Comparison of ENCODE assay signal across 8 mouse cellular contexts in the genomic region with DNA sequence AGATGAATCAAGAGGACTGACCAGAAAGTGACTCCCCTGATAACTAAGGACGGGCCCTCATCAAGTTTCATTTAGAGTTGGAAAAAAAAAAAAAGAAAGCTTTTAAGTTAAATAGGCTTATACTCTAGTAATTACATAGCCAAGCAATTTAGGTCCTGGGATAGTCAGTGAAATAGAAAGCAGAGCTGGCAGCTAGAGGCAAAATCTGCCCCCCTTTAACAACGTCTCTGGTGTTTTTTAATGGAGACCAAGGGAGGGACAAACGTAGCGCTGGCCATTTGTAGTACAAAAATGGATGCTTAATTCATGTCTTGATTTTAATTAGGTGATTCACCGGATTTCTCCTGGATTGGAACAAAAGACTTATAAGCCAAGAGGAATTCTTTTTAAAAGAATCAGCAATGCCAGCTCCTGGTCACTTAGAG. TPM values are rescaled to one million over a fixed set of nuclear protein-coding genes. Genes with fewer than 3 reads are reported as not detected.
DNase-seq lines count a peak whose midpoint lies in the region; ATAC-seq and TF ChIP-seq lines count a peak whose summit lies in the region.

No protein-coding gene starts in this region.

- H3K9me3 ChIP-seq in erythroblast, embryonic 14.5 days (ENCODE audit: control insufficient read depth, low read length) = no peaks in the 10 kb centered on the region
- no peaks in the 10 kb centered on the region for H3K9me3 ChIP-seq in forebrain, embryonic 11.5 days (ENCODE audit: control insufficient read depth, low read length)
- H3K9me3 ChIP-seq in limb, embryonic 14.5 days (ENCODE audit: control insufficient read depth, low read length) = no peaks in the 10 kb centered on the region
- H3K9me3 ChIP-seq in stomach, embryonic 16.5 days (replicated peaks; ENCODE audit: control insufficient read depth, low read length) = no peaks in the 10 kb centered on the region

- ATAC-seq in erythroblast, adult 5-6 weeks (replicated peaks; ENCODE audit: low FRiP score, poor library complexity, severe bottlenecking) = no peak
- no peak for ATAC-seq in forebrain, embryonic 11.5 days (replicated peaks; ENCODE audit: low FRiP score)
- no peak for ATAC-seq in limb, embryonic 14.5 days (ENCODE audit: low FRiP score, low read depth)
- ATAC-seq in stomach, embryonic 16.5 days (ENCODE audit: insufficient read depth, low FRiP score) = no peak

- peak overlapping the region; percentile 92 for H3K4me2 ChIP-seq in forebrain, embryonic 11.5 days (ENCODE audit: low read depth, low read length, severe bottlenecking)
- peak overlapping the region; percentile 96 for H3K4me2 ChIP-seq in limb, embryonic 14.5 days (replicated peaks; ENCODE audit: low read depth, low read length, severe bottlenecking)
- H3K4me2 ChIP-seq in stomach, embryonic 16.5 days (ENCODE audit: low read depth, low read length) = peak overlapping the region; percentile 73

- H3K27me3 ChIP-seq in erythroblast, embryonic 14.5 days (ENCODE audit: control insufficient read depth) = peaks cover 9% of the 10 kb centered on the region
- H3K27me3 ChIP-seq in forebrain, embryonic 11.5 days (ENCODE audit: control insufficient read depth, insufficient read depth, low read length) = 0 out of 2 replicates have a peak, but pooled peaks cover 2% of the 10 kb centered on the region
- no peaks in the 10 kb centered on the region for H3K27me3 ChIP-seq in limb, embryonic 14.5 days (ENCODE audit: control insufficient read depth, insufficient read depth, low read length)
- no peaks in the 10 kb centered on the region for H3K27me3 ChIP-seq in stomach, embryonic 16.5 days (ENCODE audit: control insufficient read depth, insufficient read depth, low read length)

- H3K36me3 ChIP-seq in erythroblast, embryonic 14.5 days (ENCODE audit: control insufficient read depth) = no peaks in the 10 kb centered on the region
- H3K36me3 ChIP-seq in forebrain, embryonic 11.5 days (ENCODE audit: control insufficient read depth, insufficient read depth, low read length) = no peaks in the 10 kb centered on the region
- peaks cover 12% of the 10 kb centered on the region for H3K36me3 ChIP-seq in limb, embryonic 14.5 days (ENCODE audit: control insufficient read depth, insufficient read depth, low read length)
- H3K36me3 ChIP-seq in stomach, embryonic 16.5 days (ENCODE audit: control insufficient read depth, insufficient read depth, low read length) = 0 out of 2 replicates have a peak, but pooled peaks cover 2% of the 10 kb centered on the region

- peaks cover 63% of the 10 kb centered on the region for H3K4me1 ChIP-seq in erythroblast, embryonic 14.5 days (ENCODE audit: control insufficient read depth)
- peaks cover 14% of the 10 kb centered on the region for H3K4me1 ChIP-seq in forebrain, embryonic 11.5 days (replicated peaks; ENCODE audit: control insufficient read depth, insufficient read depth, low read length)
- peaks cover 18% of the 10 kb centered on the region; the same call in 1 of the 2 replicates for H3K4me1 ChIP-seq in limb, embryonic 14.5 days (ENCODE audit: control insufficient read depth, insufficient read depth, low read length)
- H3K4me1 ChIP-seq in stomach, embryonic 16.5 days (ENCODE audit: control insufficient read depth, insufficient read depth, low read length) = peaks cover 25% of the 10 kb centered on the region

- WGBS in forebrain, embryonic 11.5 days = 0% methylated on average over 5 of the region's 5 CpGs
- 2% methylated on average over 5 of the region's 5 CpGs for WGBS in limb, embryonic 14.5 days
- WGBS in stomach, embryonic 16.5 days = 0% methylated on average over 5 of the region's 5 CpGs

- H3K27ac ChIP-seq in forebrain, embryonic 11.5 days (ENCODE audit: low read depth, low read length) = peak overlapping the region; percentile 98
- peak overlapping the region; percentile 97 for H3K27ac ChIP-seq in limb, embryonic 14.5 days (replicated peaks; ENCODE audit: low read depth, low read length)
- H3K27ac ChIP-seq in stomach, embryonic 16.5 days (ENCODE audit: low read length) = peak overlapping the region; percentile 99

- H3K9ac ChIP-seq in forebrain, embryonic 11.5 days (ENCODE audit: low read length) = peak overlapping the region; percentile 95
- H3K9ac ChIP-seq in limb, embryonic 14.5 days (ENCODE audit: low read depth, low read length, severe bottlenecking) = peak overlapping the region; percentile 96
- H3K9ac ChIP-seq in stomach, embryonic 16.5 days (ENCODE audit: low read length) = peak overlapping the region; percentile 98

- peak overlapping the region; percentile 69 for H3K4me3 ChIP-seq in erythroblast, embryonic 14.5 days (replicated peaks)
- H3K4me3 ChIP-seq in forebrain, embryonic 11.5 days (ENCODE audit: low read depth, low read length) = peak overlapping the region; percentile 79
- H3K4me3 ChIP-seq in limb, embryonic 14.5 days (replicated peaks; ENCODE audit: low read length) = peak overlapping the region; percentile 87
- H3K4me3 ChIP-seq in stomach, embryonic 16.5 days (replicated peaks; ENCODE audit: low read length) = peak overlapping the region; percentile 89

- TF ChIP-seq POLR2A in limb, embryonic 14.5 days (IDR thresholded peaks at IDR 0.05; ENCODE audit: borderline replicate concordance, extremely low read depth, insufficient read depth, insufficient read length) = no peak

- peak; percentile 13 for DNase-seq in CD4-positive helper T cell, adult 2 months (ENCODE audit: low read depth, low spot score)
- DNase-seq in forebrain, embryonic 11.5 days (ENCODE audit: low spot score) = no peak
- DNase-seq in limb, embryonic 14.5 days (ENCODE audit: low spot score) = peak; percentile 49
- DNase-seq in thymus, postnatal 4 days = no peak
- DNase-seq in layer of hippocampus, postnatal 25 days (ENCODE audit: extremely low spot score in 1 of 2, low spot score in 1 of 2) = no peak

RNA-seq across cellular contexts. Expression of a gene that starts 1.0 kb away (rescaled TPM):
- polyA plus RNA-seq in erythroblast, embryonic 14.5 days (2012) = 1.6 and 2.1 TPM in 2 replicates
- total RNA-seq in erythroblast, adult 5-6 weeks (2015; ENCODE audit: low replicate concordance) = 64.8 and 103 TPM in 2 replicates
- total RNA-seq in erythroblast, adult 5-6 weeks (2017; ENCODE audit: low replicate concordance) = 21.9 and 22.7 TPM in 2 replicates
- 50.4 and 52.8 TPM in 2 replicates for polyA plus RNA-seq in forebrain, embryonic 11.5 days (2014; fragmentation: Nextera tagmentation; extraction: Ambion mirVana)
- polyA plus RNA-seq in limb, embryonic 14.5 days (2012; rRNA removed) = 137 and 161 TPM in 2 replicates
- 87.9 and 93.7 TPM in 2 replicates for polyA plus RNA-seq in limb, embryonic 14.5 days (2014; fragmentation: Nextera tagmentation; extraction: Ambion mirVana)
- polyA plus RNA-seq in stomach, embryonic 16.5 days (2015; fragmentation: Nextera tagmentation; extraction: Ambion mirVana) = 75.8 and 76.8 TPM in 2 replicates
- total RNA-seq in layer of hippocampus, postnatal 25 days (2021) = 100 to 1,000 TPM; 201 to 231 TPM

Comparison
In these comparisons a context has a peak if more than half of its experiments do, and no peak if none do; other contexts are left out.
1. DNase-seq: peak in CD4-positive helper T cell, adult 2 months (single experiment) and limb, embryonic 14.5 days (single experiment); none in forebrain, embryonic 11.5 days (single experiment), thymus, postnatal 4 days (single experiment) and layer of hippocampus, postnatal 25 days (0 of 2).
2. RNA of a gene that starts 1.0 kb away (polyA plus RNA-seq): 87.9 to 161 TPM in limb, embryonic 14.5 days, 75.8 to 76.8 TPM in stomach, embryonic 16.5 days and 50.4 to 52.8 TPM in forebrain, embryonic 11.5 days; 1.6 to 2.1 TPM in erythroblast, embryonic 14.5 days; every median in the first group is over 10 times any median in the second.
3. Peak in every context shown above with its lines, with median percentiles within 50 percentile points of each other: H3K4me3 ChIP-seq, H3K27ac ChIP-seq, H3K4me2 ChIP-seq and H3K9ac ChIP-seq.